Mouse (Mus musculus) cerebellum, adult 11-12 months (tissue): Measurements from ENCODE around the gene Xrcc6.

Source experiments
- DNase-seq: peaks from one replicate; pipeline ENCODE4 v3.0.0; 2022

Gene Xrcc6

DNA sequence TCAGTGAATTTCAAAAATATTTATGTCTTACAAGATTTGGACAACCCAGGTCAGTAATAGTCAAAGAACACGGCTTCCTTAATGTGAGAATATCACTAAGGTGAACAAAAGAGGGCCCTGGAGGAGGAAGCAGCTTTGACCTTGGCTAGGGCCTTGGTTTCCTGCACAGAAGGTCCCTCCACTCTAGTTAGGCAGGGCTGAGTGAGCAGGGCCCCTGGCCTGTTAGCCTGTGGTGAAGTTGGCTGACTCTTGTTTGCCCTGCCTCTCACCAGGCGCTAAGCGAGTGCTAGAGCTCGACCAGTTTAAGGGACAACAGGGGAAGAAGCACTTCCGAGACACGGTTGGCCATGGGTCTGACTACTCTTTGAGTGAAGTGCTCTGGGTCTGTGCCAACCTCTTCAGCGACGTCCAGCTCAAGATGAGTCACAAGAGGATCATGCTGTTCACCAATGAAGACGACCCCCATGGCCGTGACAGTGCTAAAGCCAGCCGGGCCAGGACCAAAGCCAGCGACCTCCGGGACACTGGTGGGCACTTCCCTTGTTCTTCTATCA lies 35.0 kb downstream of the Xrcc6 start:
- no peak for DNase-seq

DNA sequence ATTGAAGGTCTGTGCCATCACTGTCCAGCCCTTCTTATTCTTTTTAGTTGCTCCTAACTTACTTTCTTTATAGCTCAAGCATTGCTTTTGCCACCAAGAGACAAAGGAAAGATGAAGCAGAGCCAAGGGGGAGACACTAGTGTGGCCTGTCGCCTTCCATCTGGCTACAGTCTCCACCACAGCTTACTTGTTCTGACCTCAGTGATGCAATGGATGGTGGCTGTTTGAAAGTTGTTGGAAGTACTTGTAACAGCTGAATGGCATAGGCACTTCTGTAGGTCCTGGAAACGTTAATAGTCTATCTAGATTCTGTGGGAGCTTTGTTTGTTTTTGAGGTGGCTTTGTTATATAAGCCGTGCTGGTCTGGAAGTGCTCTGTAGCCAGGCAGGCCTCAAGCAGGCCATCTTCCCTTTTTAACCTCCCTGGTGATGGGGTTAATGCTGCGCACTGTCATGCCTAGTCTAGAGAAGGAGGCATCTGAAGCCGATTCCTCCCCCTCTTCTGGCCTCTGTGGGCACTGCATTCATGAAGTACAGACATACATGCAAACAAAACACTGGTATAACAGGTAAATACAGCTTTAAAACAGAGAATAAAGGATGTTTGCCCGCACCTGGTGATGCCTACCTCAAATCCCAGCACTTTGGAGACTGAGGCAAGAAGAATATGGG lies 36.5 kb downstream of the Xrcc6 start:
- no peak for DNase-seq

- DNase-seq, result no peak
Observed at GRCm38 (mm10) chr15:82027276-82027675, 39.6 kb downstream of the Xrcc6 start.

- no peak for DNase-seq
Observed at GRCm38 (mm10) chr15:82027726-82028125, 40.1 kb downstream of the Xrcc6 start.

GRCm38 (mm10) chr15:82032386-82032785 lies 44.8 kb downstream of the Xrcc6 start:
- DNase-seq, result no peak

- no peak for DNase-seq
Observed at GRCm38 (mm10) chr15:82033762-82034161, 46.1 kb downstream of the Xrcc6 start, which contains the start of gene Desi1. Gene Desi1 (minus strand): TSS chr15:82033862.

DNA sequence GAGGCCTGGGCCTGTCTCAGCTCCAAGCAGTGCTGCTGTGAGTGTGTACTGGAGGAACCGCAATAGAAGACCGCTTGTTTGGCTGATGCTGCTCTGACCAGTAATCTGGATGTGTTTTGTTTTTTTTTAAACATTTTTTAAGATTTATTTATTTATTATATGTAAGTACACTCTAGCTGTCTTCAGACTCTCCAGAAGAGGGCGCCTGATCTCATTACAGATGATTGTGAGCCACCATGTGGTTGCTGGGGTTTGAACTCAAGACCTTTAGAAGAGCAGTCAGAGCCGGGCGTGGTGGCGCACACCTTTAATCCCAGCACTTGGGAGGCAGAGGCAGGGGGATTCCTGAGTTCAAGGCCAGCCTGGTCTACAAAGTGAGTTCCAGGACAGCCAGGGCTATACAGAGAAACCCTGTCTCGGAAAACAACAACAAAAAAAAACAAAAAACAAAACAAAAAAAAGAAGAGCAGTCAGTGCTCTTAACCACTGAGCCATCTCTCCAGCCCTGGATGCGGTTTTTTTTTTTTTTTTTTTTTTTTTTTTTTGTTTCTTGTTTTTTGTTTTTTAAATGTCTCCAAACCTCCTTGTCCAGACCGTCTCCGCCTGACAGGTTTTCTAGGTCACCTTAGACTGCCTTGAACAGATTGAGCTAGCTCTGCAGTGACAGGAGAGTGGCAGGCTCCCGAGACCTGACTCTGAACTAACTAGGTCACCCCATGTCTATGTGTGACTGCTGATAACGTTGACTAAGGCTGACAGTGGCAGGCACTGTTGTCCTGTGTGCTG lies 48.5 kb downstream of the Xrcc6 start:
- no peak for DNase-seq

- no peak for DNase-seq
Observed at GRCm38 (mm10) chr15:82040650-82041049, 53.0 kb downstream of the Xrcc6 start.

GRCm38 (mm10) chr15:82044166-82044784 lies 56.6 kb downstream of the Xrcc6 start:
- DNase-seq, result no peak

DNA sequence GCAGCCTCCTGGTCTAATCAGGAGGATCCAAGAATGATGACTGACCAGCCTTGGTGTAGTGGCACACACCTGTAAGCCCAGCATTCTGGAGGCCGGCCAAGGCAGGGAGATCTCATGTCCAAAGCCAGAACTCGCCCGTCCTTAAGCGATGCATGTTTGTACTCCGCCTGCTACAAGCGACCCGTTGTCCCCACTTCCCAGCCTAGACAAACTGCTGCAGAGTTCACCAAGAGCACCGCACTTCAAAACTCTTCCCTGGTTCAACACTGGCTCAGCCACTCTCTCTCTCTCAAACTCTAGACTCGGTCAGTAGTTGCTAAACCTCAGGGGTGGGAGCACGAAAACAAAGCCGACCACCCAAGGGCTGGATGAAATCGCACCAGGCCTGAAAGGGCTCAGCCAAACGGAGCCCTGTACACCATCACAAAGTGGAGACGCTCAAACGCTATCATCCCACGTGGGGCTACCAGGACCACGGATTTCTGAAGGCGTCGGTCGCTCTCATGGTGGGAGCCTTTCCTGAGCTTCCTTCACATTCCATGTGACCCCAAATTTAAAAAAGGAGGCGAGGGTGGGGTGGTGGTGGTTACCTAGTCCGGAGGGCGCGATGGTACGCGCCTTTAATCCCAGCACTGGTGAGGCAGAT lies 58.7 kb downstream of the Xrcc6 start:
- peak; percentile 41 for DNase-seq

- peak; percentile 89 for DNase-seq
Observed at GRCm38 (mm10) chr15:82047080-82047883, 59.6 kb downstream of the Xrcc6 start, which contains the start of gene Snu13. Gene Snu13 (minus strand): TSS chr15:82047598.

DNA sequence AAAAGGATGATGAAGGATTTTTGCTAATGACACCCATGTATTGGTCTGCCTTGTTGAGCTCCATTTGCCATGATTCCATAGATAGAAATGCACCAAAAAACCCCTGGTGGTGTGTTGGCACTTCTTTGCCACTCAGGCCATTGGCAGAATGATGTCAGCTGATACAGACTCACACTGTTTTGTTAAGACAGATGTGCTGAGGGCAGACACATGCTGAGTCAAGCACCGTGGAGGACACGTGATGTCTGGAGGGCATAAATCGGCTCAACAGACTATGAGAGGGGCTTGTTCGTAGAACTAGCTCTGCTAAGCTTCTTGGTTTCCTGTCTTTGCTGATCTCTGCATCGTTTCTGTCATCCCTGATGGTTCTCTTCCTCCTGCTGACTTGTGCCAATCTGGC lies 64.9 kb downstream of the Xrcc6 start:
- no peak for DNase-seq

DNA sequence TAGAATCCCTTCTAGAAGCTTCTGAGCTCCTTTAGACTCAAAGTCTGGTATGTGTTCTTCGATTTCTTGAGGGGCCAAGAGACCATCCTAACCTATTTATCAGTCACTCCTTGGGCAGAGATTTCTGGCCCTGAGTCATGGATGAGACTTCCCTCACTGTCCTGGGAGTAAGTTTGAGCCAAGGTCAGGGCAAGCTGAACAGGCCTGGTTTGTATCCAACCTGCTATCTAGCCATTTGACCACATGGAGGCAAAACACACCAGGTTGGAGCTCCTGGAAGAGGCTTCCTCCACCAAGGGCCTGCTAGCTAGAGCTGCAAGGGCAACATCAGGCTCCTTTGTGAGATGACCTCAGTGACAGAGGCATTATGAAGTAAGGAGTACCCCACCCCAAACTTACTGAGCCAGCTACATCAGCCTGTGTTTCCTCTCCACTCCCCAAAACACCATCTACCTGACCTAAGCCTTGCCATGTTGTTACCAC lies 71.1 kb downstream of the Xrcc6 start, which contains the start of gene 4930407I10Rik:
4930407I10Rik (plus strand) TSS at position 433 of the 483 bp plus-strand sequence.
- DNase-seq, result no peak

- DNase-seq, result no peak
Observed at GRCm38 (mm10) chr15:82063909-82064308, 76.3 kb downstream of the Xrcc6 start.

- DNase-seq, result peak; percentile 64
Observed at GRCm38 (mm10) chr15:82065511-82065910, 77.9 kb downstream of the Xrcc6 start.

DNA sequence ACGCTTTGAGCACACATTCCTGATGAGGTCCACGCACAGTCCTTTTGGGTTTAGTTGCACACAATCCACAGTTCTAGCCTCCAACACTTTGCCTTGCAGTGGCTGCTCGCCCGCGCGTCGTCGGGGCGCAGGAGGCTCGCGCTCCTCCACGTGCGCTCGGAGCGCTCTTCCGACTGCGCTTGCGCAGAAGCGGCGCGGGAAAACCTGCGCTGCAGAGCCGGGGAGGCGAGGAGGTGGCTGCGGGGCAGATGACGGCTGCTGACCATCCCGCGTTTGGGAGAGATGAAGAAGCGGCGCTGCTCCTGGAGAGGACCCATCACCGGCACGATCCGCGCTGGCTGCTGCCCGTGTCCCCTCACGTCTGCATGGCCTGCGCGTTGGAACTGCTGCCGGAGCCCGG lies 82.3 kb downstream of the Xrcc6 start, which contains the start of gene Mei1:
Mei1 (plus strand) TSS at position 99 of the 400 bp plus-strand sequence.
- DNase-seq, result no peak

- no peak for DNase-seq
Observed at GRCm38 (mm10) chr15:82071816-82072469, 84.3 kb downstream of the Xrcc6 start.

DNA sequence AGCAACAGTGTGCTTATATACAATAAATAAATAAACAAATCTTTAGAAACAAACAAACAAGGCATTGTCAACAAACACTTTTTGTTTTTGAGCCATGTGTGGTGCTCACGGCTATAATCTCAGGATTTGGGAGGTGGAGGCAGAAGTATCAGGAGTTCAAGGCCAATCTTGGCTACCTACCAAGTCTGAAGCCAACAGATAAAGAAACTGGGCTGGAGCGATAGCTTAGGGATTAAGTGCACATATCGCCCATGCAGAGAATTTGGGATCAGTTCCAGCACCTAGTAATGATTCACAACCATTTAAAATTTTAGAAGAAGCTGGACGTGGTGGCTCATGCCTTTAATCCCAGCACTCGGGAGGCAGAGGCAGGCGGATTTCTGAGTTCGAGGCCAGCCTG lies 85.9 kb downstream of the Xrcc6 start:
- no peak for DNase-seq

- no peak for DNase-seq
Observed at GRCm38 (mm10) chr15:82079883-82080282, 92.2 kb downstream of the Xrcc6 start.

DNA sequence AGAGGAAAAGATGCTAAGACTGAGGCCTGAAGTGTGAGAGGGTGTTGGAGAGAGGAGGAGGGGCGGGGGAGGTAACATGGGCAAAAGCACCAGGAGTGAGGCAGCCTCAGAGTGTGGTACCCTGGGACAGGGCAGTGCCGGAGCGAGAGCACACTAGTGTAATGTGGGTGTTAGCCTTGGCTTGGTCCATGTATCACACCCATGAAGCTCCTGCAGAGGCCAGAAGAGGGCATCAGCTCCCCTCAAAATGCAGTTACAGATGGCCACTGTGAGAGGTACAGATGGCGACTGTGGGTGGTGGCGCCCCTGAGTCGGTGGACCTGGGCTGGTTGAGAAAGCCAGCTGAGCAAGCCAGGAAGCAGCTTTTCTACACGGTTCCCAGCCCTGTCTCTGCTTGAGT lies 93.5 kb downstream of the Xrcc6 start:
- peak; percentile 85 for DNase-seq

DNA sequence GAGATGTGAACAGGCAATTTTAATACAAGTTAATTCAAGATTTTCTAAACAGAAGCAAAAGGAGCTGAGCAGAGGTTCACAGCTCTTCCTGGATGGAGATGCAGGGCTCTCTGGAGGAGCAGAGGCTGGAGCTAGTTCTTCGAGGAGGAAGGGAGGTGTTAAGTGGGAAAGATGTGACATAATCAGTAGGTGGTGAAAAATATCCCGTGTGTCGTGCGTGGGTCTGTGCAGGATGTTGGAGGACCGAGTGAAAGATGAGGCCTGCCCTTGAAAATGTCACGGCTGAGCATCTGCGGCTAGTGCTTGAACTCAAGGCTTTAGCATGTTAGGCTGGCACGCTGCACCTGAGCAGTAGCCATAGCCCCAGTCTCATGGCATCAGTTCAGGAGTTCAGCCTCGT lies 98.0 kb downstream of the Xrcc6 start:
- no peak for DNase-seq
